Mouse (Mus musculus): ENCODE measurements at regions not wholly inside any gene's neighbourhood (a gene's known extent, or its start where the extent isn't known, plus 50 kb on each side); places are given as distances from the start of the nearest gene placed in this dataset.

GRCm38 (mm10) chr8:96255811-96256210, 367.5 kb upstream of the Got2 start:
- Histone ChIP-seq H3K4me3 (replicated peaks in 1 of 3; ENCODE audit: low read depth in 2 of 3, low read length in 2 of 3, poor library complexity in 1 of 3) (no peak overlapping the region), H3K27me3 (replicated peaks) (peaks cover 24% of the 10 kb centered on the region), H3K9ac (ENCODE audit: insufficient read depth, low read depth) (no peak overlapping the region), H3K36me3 (replicated peaks in 1 of 2; ENCODE audit: control insufficient read depth in 1 of 2, insufficient read depth in 1 of 2, low read length in 1 of 2) (no peaks in the 10 kb centered on the region), H3K4me2 (ENCODE audit: insufficient read depth, low read depth, poor library complexity, severe bottlenecking) (no peak overlapping the region), H3K27ac (ENCODE audit: insufficient read depth, low read depth) (no peak overlapping the region), H3K79me2 (replicated peaks; ENCODE audit: control insufficient read depth, extremely low read depth, insufficient read depth, poor library complexity, severe bottlenecking) (no peaks in the 10 kb centered on the region), H3K9me3 (replicated peaks; ENCODE audit: low read length) (no peaks in the 10 kb centered on the region), H3K4me1 (ENCODE audit: control insufficient read depth in 1 of 2, insufficient read depth in 2 of 2) (no peaks in the 10 kb centered on the region)
- dilution Hi-C loops (cut with MboI; ENCODE audit: extremely low pct_ligation_motif_present, extremely low pct_unique_long_range_greater_than_20kb, low sequenced_read_pairs) (no loop called here), in situ Hi-C loops (cut with MboI; ENCODE audit: low pct_ligation_motif_present, low pct_unique_long_range_greater_than_20kb, low sequenced_read_pairs) (no loop called here)
- DNase-seq (ENCODE audit: extremely low read depth), result no peak
- TF ChIP-seq JUND (conservative IDR thresholded peaks at IDR 0.05; ENCODE audit: low read depth, low read length) (no peak), ELF1 (IDR thresholded peaks at IDR 0.05; ENCODE audit: low read depth, low read length) (no peak), USF1 (IDR thresholded peaks at IDR 0.05; ENCODE audit: low read depth, low read length) (no peak), HCFC1 (IDR thresholded peaks at IDR 0.05; ENCODE audit: low read depth, low read length) (no peak), CTCF (conservative IDR thresholded peaks at IDR 0.05 in 1 of 2, IDR thresholded peaks at IDR 0.05 in 1 of 2; ENCODE audit: low read depth in 2 of 2, low read length in 2 of 2) (no peak), MAZ (IDR thresholded peaks at IDR 0.05; ENCODE audit: low read depth, low read length) (no peak), ETS1 (conservative IDR thresholded peaks at IDR 0.05; ENCODE audit: low read depth, low read length) (no peak), TCF12 (IDR thresholded peaks at IDR 0.05; ENCODE audit: low read depth, low read length) (no peak), TBP (conservative IDR thresholded peaks at IDR 0.05; ENCODE audit: low read depth, low read length) (no peak), E2F4 (IDR thresholded peaks at IDR 0.05; ENCODE audit: insufficient replicate concordance, low read depth, low read length) (no peak), RAD21 (IDR thresholded peaks at IDR 0.05; ENCODE audit: low read depth, low read length) (no peak)

- H3K9ac ChIP-seq (ENCODE audit: insufficient read depth, low read depth), result no peak overlapping the region
- peaks cover 9% of the 10 kb centered on the region for H3K27me3 ChIP-seq (replicated peaks)
- in situ Hi-C loops (cut with MboI; ENCODE audit: low pct_ligation_motif_present, low pct_unique_long_range_greater_than_20kb, low sequenced_read_pairs) (no loop called here), dilution Hi-C loops (cut with MboI; ENCODE audit: extremely low pct_ligation_motif_present, extremely low pct_unique_long_range_greater_than_20kb, low sequenced_read_pairs) (no loop called here)
- no peaks in the 10 kb centered on the region for H3K9me3 ChIP-seq (replicated peaks; ENCODE audit: low read length)
- H3K4me2 ChIP-seq (ENCODE audit: insufficient read depth, low read depth, poor library complexity, severe bottlenecking), result no peak overlapping the region
- no peak for DNase-seq (ENCODE audit: extremely low read depth)
- no peaks in the 10 kb centered on the region for H3K4me1 ChIP-seq (ENCODE audit: control insufficient read depth in 1 of 2, insufficient read depth in 2 of 2)
- TF ChIP-seq HCFC1 (IDR thresholded peaks at IDR 0.05; ENCODE audit: low read depth, low read length), result no peak
- TF ChIP-seq RCOR1 (conservative IDR thresholded peaks at IDR 0.05; ENCODE audit: low read depth, low read length), result no peak
- TF ChIP-seq MXI1 (IDR thresholded peaks at IDR 0.05; ENCODE audit: low read depth, low read length), result no peak
- no peak for TF ChIP-seq BHLHE40 (IDR thresholded peaks at IDR 0.05; ENCODE audit: low read depth, low read length)
- no peak for TF ChIP-seq SIN3A (IDR thresholded peaks at IDR 0.05; ENCODE audit: low read length)
- TF ChIP-seq MAZ (IDR thresholded peaks at IDR 0.05; ENCODE audit: low read depth, low read length), result no peak
- no peak for TF ChIP-seq POLR2A (IDR thresholded peaks at IDR 0.05; ENCODE audit: low read depth, low read length)
- no peak for TF ChIP-seq GABPA (IDR thresholded peaks at IDR 0.05; ENCODE audit: insufficient replicate concordance, low read depth, low read length)
- no peak for TF ChIP-seq EP300 (IDR thresholded peaks at IDR 0.05; ENCODE audit: low read length)
- no peak for TF ChIP-seq TBP (conservative IDR thresholded peaks at IDR 0.05; ENCODE audit: low read depth, low read length)
- TF ChIP-seq MAFK (IDR thresholded peaks at IDR 0.05; ENCODE audit: insufficient replicate concordance, low read length), result no peak
- TF ChIP-seq MAX (IDR thresholded peaks at IDR 0.05; ENCODE audit: low read length), result no peak
- no peak for TF ChIP-seq SMC3 (IDR thresholded peaks at IDR 0.05; ENCODE audit: low read depth, low read length)
- TF ChIP-seq ZMIZ1 (IDR thresholded peaks at IDR 0.05; ENCODE audit: low read depth, low read length), result no peak
- TF ChIP-seq NELFE (IDR thresholded peaks at IDR 0.05; ENCODE audit: low read depth, low read length), result no peak
- TF ChIP-seq UBTF (IDR thresholded peaks at IDR 0.05; ENCODE audit: low read depth, low read length), result no peak
- TF ChIP-seq ZKSCAN1 (IDR thresholded peaks at IDR 0.05; ENCODE audit: borderline replicate concordance, low read depth, low read length), result no peak
- no peak for TF ChIP-seq MEF2A (IDR thresholded peaks at IDR 0.05; ENCODE audit: borderline replicate concordance, low read depth, low read length)
- TF ChIP-seq USF2 (conservative IDR thresholded peaks at IDR 0.05; ENCODE audit: low read depth, low read length), result no peak
- no peak for TF ChIP-seq POLR2AphosphoS2 (IDR thresholded peaks at IDR 0.05; ENCODE audit: low read depth, low read length)
- H3K27ac ChIP-seq (ENCODE audit: insufficient read depth, low read depth), result no peak overlapping the region
- H3K79me2 ChIP-seq (replicated peaks; ENCODE audit: control insufficient read depth, extremely low read depth, insufficient read depth, poor library complexity, severe bottlenecking), result no peaks in the 10 kb centered on the region
- H3K4me3 ChIP-seq (replicated peaks in 1 of 3; ENCODE audit: low read depth in 2 of 3, low read length in 2 of 3, poor library complexity in 1 of 3), result no peak overlapping the region
- H3K36me3 ChIP-seq (replicated peaks in 1 of 2; ENCODE audit: control insufficient read depth in 1 of 2, insufficient read depth in 1 of 2, low read length in 1 of 2), result no peaks in the 10 kb centered on the region
These were observed 357.7 kb upstream of the Got2 start for GRCm38 (mm10) chr8:96246017-96246416.

Measured in CH12.LX (cell line).